Mouse (Mus musculus): ENCODE results near the gene Rdh1.

GRCm38 (mm10) chr10:127801612-127802011 is 42.1 kb downstream of the Rdh1 start:
- TF ChIP-seq CTCF (IDR thresholded peaks at IDR 0.05) (no peak), EP300 (IDR thresholded peaks at IDR 0.05; ENCODE audit: insufficient read depth, low read depth, low read length) (no peak), POLR2A (IDR thresholded peaks at IDR 0.05; ENCODE audit: insufficient read depth, low read depth, low read length) (no peak)

Data from heart, adult 2 months (tissue).